Mouse (Mus musculus) lung, embryonic 14.5 days (tissue): ENCODE measurements at regions not wholly inside any gene's neighbourhood (a gene's known extent, or its start where the extent isn't known, plus 50 kb on each side); places are given as distances from the start of the nearest gene placed in this dataset.

Source experiments
- ATAC-seq: fragments of 200-750 bp; cut with Nextera tagmentation; 2 replicates; pipeline ENCODE4 v1.8.0; 2017; ENCODE audit warnings: mild to moderate bottlenecking, moderate TSS enrichment, moderate library complexity; ENCODE audit not compliant: insufficient read depth
- DNase-seq: peaks from one replicate; pipeline ENCODE4 v3.0.0-alpha.2; 2015
- H3K27ac ChIP-seq: fragments of 300-500 bp; sonication (generic); 2 replicates; pipeline ENCODE4 v1.5.1; 2014; ENCODE audit warnings: low read depth, mild to moderate bottlenecking, moderate library complexity
- H3K27me3 ChIP-seq: fragments of 300-500 bp; sonication (generic); 2 replicates; pipeline ENCODE4 v1.6.1; 2014; ENCODE audit warnings: low read length, control low read depth; ENCODE audit not compliant: insufficient read depth
- H3K36me3 ChIP-seq: fragments of 300-500 bp; sonication (generic); 2 replicates; pipeline ENCODE4 v1.6.1; 2014; ENCODE audit warnings: control low read depth; ENCODE audit not compliant: insufficient read depth
- H3K4me1 ChIP-seq: fragments of 300-500 bp; sonication (generic); 2 replicates; pipeline ENCODE4 v1.6.1; 2014; ENCODE audit warnings: antibody characterized with exemption, control low read depth; ENCODE audit not compliant: insufficient read depth
- H3K4me2 ChIP-seq: fragments of 300-500 bp; sonication (generic); 2 replicates; pipeline ENCODE4 v1.6.1; 2014; ENCODE audit warnings: mild to moderate bottlenecking
- H3K4me3 ChIP-seq: fragments of 300-500 bp; sonication (generic); 2 replicates; pipeline ENCODE4 v1.5.1; 2014; ENCODE audit warnings: low read depth, low read length
- H3K9ac ChIP-seq: fragments of 300-500 bp; sonication (generic); 2 replicates; pipeline ENCODE4 v1.6.1; 2014
- H3K9me3 ChIP-seq: fragments of 300-500 bp; sonication (generic); 2 replicates; pipeline ENCODE4 v1.6.1; 2016; ENCODE audit warnings: low read depth, low read length, control low read depth
- CTCF ChIP-seq: IDR thresholded peaks from 2 replicates; pipeline ENCODE4 v1.5.1; 2016; ENCODE audit warnings: antibody characterized with exemption, low read depth
- WGBS: fragments of 180-500 bp; shearing (Covaris S2); extraction: QIAGEN DNeasy Blood & Tissue Kit; methylation state at CpG from one replicate; pipeline ENCODE4 v1.1.7; 2014; 5-methylcytosine and 5-hydroxymethylcytosine counted together

- DNase-seq (no peak), ATAC-seq (no peak)
- Histone ChIP-seq H3K27ac (no peak overlapping the region), H3K27me3 (no peaks in the 10 kb centered on the region), H3K36me3 (no peaks in the 10 kb centered on the region), H3K4me2 (no peak overlapping the region), H3K9me3 (no peaks in the 10 kb centered on the region), H3K9ac (no peak overlapping the region), H3K4me3 (no peak overlapping the region), H3K4me1 (no peaks in the 10 kb centered on the region; the same call in 1 of the 2 replicates)
- no peak for TF ChIP-seq CTCF
- 66% methylated on average over 2 of the region's 2 CpGs for WGBS
Measured at GRCm38 (mm10) chr12:9920401-9920800, 350.5 kb downstream of the Osr1 start.

GRCm38 (mm10) chr12:9921591-9922198, 351.8 kb downstream of the Osr1 start:
- no peak for DNase-seq
- Histone ChIP-seq H3K9ac (no peak overlapping the region), H3K36me3 (no peaks in the 10 kb centered on the region), H3K4me2 (no peak overlapping the region), H3K27ac (no peak overlapping the region), H3K4me1 (no peaks in the 10 kb centered on the region), H3K27me3 (no peaks in the 10 kb centered on the region), H3K4me3 (no peak overlapping the region), H3K9me3 (no peaks in the 10 kb centered on the region)
- 88% methylated on average over 2 of the region's 2 CpGs for WGBS
- ATAC-seq: no peak
- TF ChIP-seq CTCF: no peak

DNA sequence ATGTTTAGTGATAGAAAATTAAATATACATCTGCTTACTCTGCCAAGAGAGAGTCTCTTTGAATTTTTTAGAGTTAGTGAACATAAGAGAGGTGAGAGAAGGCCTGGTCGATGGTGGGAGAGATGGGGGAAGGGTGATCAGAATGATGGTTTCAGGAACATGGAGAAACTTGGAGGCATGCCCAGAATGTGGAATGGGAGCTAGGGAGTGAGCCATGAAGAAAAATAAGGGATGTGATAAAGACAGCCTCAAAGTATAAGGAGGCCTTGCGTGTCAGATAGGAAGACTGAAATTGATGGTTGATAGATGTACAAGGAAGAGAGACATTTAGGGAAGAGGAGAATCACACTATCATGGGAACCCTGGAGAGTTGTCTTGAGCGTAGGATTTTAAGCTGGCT, 354.6 kb downstream of the Osr1 start:
- no peaks in the 10 kb centered on the region for H3K27me3 ChIP-seq
- H3K27ac ChIP-seq: peak overlapping the region; percentile 56; the same call in 1 of the 2 replicates
- H3K4me1 ChIP-seq: no peaks in the 10 kb centered on the region
- ATAC-seq (peak; percentile 60; the same call in 1 of the 2 replicates), DNase-seq (peak; percentile 82)
- H3K4me3 ChIP-seq: no peak overlapping the region
- H3K36me3 ChIP-seq: no peaks in the 10 kb centered on the region
- WGBS: 40% methylated on average over 3 of the region's 3 CpGs
- TF ChIP-seq CTCF: no peak
- H3K4me2 ChIP-seq: no peak overlapping the region
- no peaks in the 10 kb centered on the region for H3K9me3 ChIP-seq
- no peak overlapping the region for H3K9ac ChIP-seq

- Histone ChIP-seq H3K27ac (no peak overlapping the region), H3K9ac (no peak overlapping the region), H3K4me2 (no peak overlapping the region), H3K36me3 (no peaks in the 10 kb centered on the region), H3K9me3 (no peaks in the 10 kb centered on the region), H3K4me3 (no peak overlapping the region), H3K4me1 (no peaks in the 10 kb centered on the region), H3K27me3 (no peaks in the 10 kb centered on the region)
- TF ChIP-seq CTCF: no peak
- DNase-seq (peak; percentile 15), ATAC-seq (no peak; the same call in 1 of the 2 replicates)
- 77% methylated on average over 3 of the region's 3 CpGs for WGBS
Measured at GRCm38 (mm10) chr12:9934158-9934557, 364.2 kb downstream of the Osr1 start.

GRCm38 (mm10) chr12:9941357-9941756, 371.4 kb downstream of the Osr1 start:
- TF ChIP-seq CTCF: no peak
- no peaks in the 10 kb centered on the region for H3K36me3 ChIP-seq
- H3K4me2 ChIP-seq: no peak overlapping the region
- H3K27ac ChIP-seq: no peak overlapping the region
- no peaks in the 10 kb centered on the region for H3K4me1 ChIP-seq
- H3K27me3 ChIP-seq: no peaks in the 10 kb centered on the region
- no peak for ATAC-seq
- no peak overlapping the region for H3K9ac ChIP-seq
- no peak for DNase-seq
- no peak overlapping the region for H3K4me3 ChIP-seq
- no peaks in the 10 kb centered on the region for H3K9me3 ChIP-seq
- WGBS: 59% methylated on average over 1 of the region's 1 CpGs

DNA sequence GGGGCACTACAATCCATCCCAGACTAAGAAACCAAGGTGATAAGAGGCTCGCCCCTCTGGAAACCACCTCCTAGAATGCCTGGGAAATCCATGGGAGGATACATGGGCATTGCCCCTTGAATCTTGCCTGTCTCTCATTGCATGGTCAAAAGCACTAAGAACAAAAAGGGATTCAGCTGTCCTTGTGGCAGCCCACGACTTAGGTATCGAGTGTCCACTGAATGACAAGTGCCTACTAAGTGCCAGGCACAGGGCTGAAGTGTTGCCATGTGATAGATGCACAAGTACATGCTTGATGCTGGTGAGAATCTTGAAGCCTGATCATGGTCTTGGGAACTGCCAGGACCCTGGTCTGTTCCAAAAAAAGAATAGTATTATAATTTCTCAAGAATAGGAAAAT, 371.9 kb downstream of the Osr1 start:
- H3K27ac ChIP-seq: no peak overlapping the region
- H3K9ac ChIP-seq: no peak overlapping the region
- H3K4me2 ChIP-seq: no peak overlapping the region
- no peaks in the 10 kb centered on the region for H3K36me3 ChIP-seq
- H3K27me3 ChIP-seq: no peaks in the 10 kb centered on the region
- WGBS: 84% methylated on average over 3 of the region's 3 CpGs
- no peak overlapping the region for H3K4me3 ChIP-seq
- ATAC-seq (no peak), DNase-seq (no peak)
- TF ChIP-seq CTCF: no peak
- no peaks in the 10 kb centered on the region for H3K9me3 ChIP-seq
- no peaks in the 10 kb centered on the region for H3K4me1 ChIP-seq

DNA sequence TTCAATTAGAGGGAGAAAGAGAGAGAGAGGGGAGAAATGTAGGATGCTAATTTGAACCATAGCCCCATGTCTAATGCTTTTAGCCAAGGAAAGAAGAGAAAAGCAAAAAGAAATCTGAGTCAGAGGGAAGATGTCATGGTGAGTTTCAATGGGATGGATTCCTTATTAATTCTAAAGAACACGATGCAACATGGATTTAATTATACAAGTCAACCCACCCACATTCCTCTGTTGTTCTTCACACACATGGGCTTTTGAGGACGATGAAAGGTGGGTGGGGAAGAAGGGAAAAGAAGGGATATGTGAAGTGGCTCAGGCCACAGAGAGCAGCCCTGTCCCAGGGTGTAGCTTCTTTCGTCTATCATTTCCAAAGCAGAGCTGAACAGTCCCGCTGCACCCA, 378.9 kb downstream of the Osr1 start:
- no peak for DNase-seq
- no peak overlapping the region for H3K27ac ChIP-seq
- no peaks in the 10 kb centered on the region for H3K4me1 ChIP-seq
- no peaks in the 10 kb centered on the region for H3K27me3 ChIP-seq
- H3K9me3 ChIP-seq: no peaks in the 10 kb centered on the region
- TF ChIP-seq CTCF: no peak
- ATAC-seq: no peak
- no peak overlapping the region for H3K4me3 ChIP-seq
- H3K9ac ChIP-seq: no peak overlapping the region
- no peaks in the 10 kb centered on the region for H3K36me3 ChIP-seq
- WGBS: 79% methylated on average over 4 of the region's 4 CpGs
- no peak overlapping the region for H3K4me2 ChIP-seq
